Mouse (Mus musculus): ENCODE measurements at regions not wholly inside any gene's neighbourhood (a gene's known extent, or its start where the extent isn't known, plus 50 kb on each side); places are given as distances from the start of the nearest gene placed in this dataset.

DNA sequence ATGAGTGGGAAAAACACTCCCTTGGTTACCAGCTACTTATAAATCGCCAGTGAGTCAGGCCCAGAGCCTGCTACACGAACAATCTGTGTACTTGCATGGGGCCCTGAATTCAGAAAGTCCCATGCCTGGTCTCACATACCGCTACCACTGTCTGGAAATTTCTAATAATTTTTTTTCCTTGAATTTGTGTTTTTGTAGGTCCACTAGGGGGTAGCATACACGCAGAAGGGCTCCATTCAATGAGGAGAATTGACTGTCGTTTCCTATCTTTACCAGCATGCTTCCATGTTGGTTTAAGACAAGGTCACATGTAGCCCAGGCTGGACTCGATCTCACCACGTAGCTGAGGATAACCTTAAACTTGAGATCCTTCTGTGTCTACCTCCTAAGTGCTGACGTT, 71.9 kb downstream of the Setd4 start:
- TF ChIP-seq POLR2A (IDR thresholded peaks at IDR 0.05; ENCODE audit: low read depth, low read length) (no peak), CTCF (IDR thresholded peaks at IDR 0.05; ENCODE audit: borderline replicate concordance, insufficient read depth, low read length) (no peak)

All from embryonic fibroblast, embryonic 13.5 days (primary cell).